In genomic region chr11:100619982-100620381, GRCm38 (mm10) we compare ENCODE assay signal across 8 mouse cellular contexts. TPM values are rescaled to one million over a fixed set of nuclear protein-coding genes. Genes with fewer than 3 reads are reported as not detected.
DNase-seq lines count a peak whose midpoint lies in the region; ATAC-seq and TF ChIP-seq lines count a peak whose summit lies in the region.

TSS of gene Dnajc7 (minus strand) at chr11:100620168.

- H3K4me1 ChIP-seq in kidney, postnatal 0 days (replicated peaks; ENCODE audit: insufficient read depth, low read length) = peaks cover 9% of the 10 kb centered on the region; the same call in 1 of the 2 replicates
- peaks cover 16% of the 10 kb centered on the region for H3K4me1 ChIP-seq in forebrain, postnatal 0 days (ENCODE audit: insufficient read depth)
- peaks cover 48% of the 10 kb centered on the region for H3K4me1 ChIP-seq in hindbrain, embryonic 15.5 days (replicated peaks)
- H3K4me1 ChIP-seq in liver, embryonic 15.5 days (replicated peaks) = peaks cover 63% of the 10 kb centered on the region
- 0 out of 2 replicates have a peak, but pooled peaks cover 5% of the 10 kb centered on the region for H3K4me1 ChIP-seq in stomach, postnatal 0 days (replicated peaks; ENCODE audit: control insufficient read depth, insufficient read depth)

- no peak for ATAC-seq in kidney, postnatal 0 days (replicated peaks; ENCODE audit: low FRiP score, low read depth)
- ATAC-seq in activated CD4-positive, CD25-positive, alpha-beta regulatory T cell, adult 4 months = peak; percentile 2
- peak; percentile 45 for ATAC-seq in forebrain, postnatal 0 days
- no peak for ATAC-seq in hindbrain, embryonic 15.5 days (ENCODE audit: low FRiP score, low read depth)
- ATAC-seq in liver, embryonic 15.5 days (ENCODE audit: insufficient read depth) = peak; percentile 3; the same call in 1 of the 2 replicates
- ATAC-seq in stomach, postnatal 0 days (ENCODE audit: low FRiP score, low TSS enrichment) = no peak

- H3K27ac ChIP-seq in kidney, postnatal 0 days = peak within 1 kb of the TSS; percentile 93
- peak within 1 kb of the TSS; percentile 90 for H3K27ac ChIP-seq in forebrain, postnatal 0 days (ENCODE audit: low read depth, low read length)
- H3K27ac ChIP-seq in hindbrain, embryonic 15.5 days (replicated peaks) = peak within 1 kb of the TSS; percentile 92
- H3K27ac ChIP-seq in liver, embryonic 15.5 days (replicated peaks) = peak within 1 kb of the TSS; percentile 82
- H3K27ac ChIP-seq in stomach, postnatal 0 days (replicated peaks) = peak within 1 kb of the TSS; percentile 95

- no peak for DNase-seq in kidney, postnatal 0 days (ENCODE audit: low spot score)
- no peak for DNase-seq in kidney, adult 9 months
- no peak for DNase-seq in forebrain, postnatal 0 days
- no peak for DNase-seq in stomach, postnatal 0 days (ENCODE audit: low spot score)
- no peak for DNase-seq in right cerebral cortex, postnatal 25 days

- no peaks in the 10 kb centered on the region for H3K9me3 ChIP-seq in kidney, postnatal 0 days (replicated peaks; ENCODE audit: low read length)
- no peaks in the 10 kb centered on the region for H3K9me3 ChIP-seq in forebrain, postnatal 0 days (ENCODE audit: low read length)
- H3K9me3 ChIP-seq in hindbrain, embryonic 15.5 days = no peaks in the 10 kb centered on the region
- H3K9me3 ChIP-seq in liver, embryonic 15.5 days (replicated peaks) = no peaks in the 10 kb centered on the region
- H3K9me3 ChIP-seq in stomach, postnatal 0 days (ENCODE audit: control insufficient read depth, low read length) = no peaks in the 10 kb centered on the region

- TF ChIP-seq EP300 in stomach, postnatal 0 days (optimal IDR thresholded peaks at IDR 0.05) = no peak

- peak within 1 kb of the TSS; percentile 90 for H3K9ac ChIP-seq in kidney, postnatal 0 days (ENCODE audit: low read depth, low read length)
- H3K9ac ChIP-seq in forebrain, postnatal 0 days = peak within 1 kb of the TSS; percentile 82
- peak within 1 kb of the TSS; percentile 87 for H3K9ac ChIP-seq in hindbrain, embryonic 15.5 days
- H3K9ac ChIP-seq in liver, embryonic 15.5 days = peak within 1 kb of the TSS; percentile 85
- peak within 1 kb of the TSS; percentile 94 for H3K9ac ChIP-seq in stomach, postnatal 0 days (ENCODE audit: low read length)

- peak within 1 kb of the TSS; percentile 77 for H3K4me3 ChIP-seq in kidney, postnatal 0 days (replicated peaks; ENCODE audit: low read depth, low read length)
- H3K4me3 ChIP-seq in forebrain, postnatal 0 days (ENCODE audit: low read depth, low read length) = peak within 1 kb of the TSS; percentile 77
- peak within 1 kb of the TSS; percentile 88 for H3K4me3 ChIP-seq in hindbrain, embryonic 15.5 days
- peak within 1 kb of the TSS; percentile 92 for H3K4me3 ChIP-seq in liver, embryonic 15.5 days (replicated peaks)
- H3K4me3 ChIP-seq in stomach, postnatal 0 days (ENCODE audit: low read depth, low read length) = peak within 1 kb of the TSS; percentile 96

- no peaks in the 10 kb centered on the region for H3K27me3 ChIP-seq in kidney, postnatal 0 days (ENCODE audit: insufficient read depth, low read length)
- no peaks in the 10 kb centered on the region for H3K27me3 ChIP-seq in forebrain, postnatal 0 days (ENCODE audit: insufficient read depth, low read length)
- H3K27me3 ChIP-seq in hindbrain, embryonic 15.5 days = no peaks in the 10 kb centered on the region
- no peaks in the 10 kb centered on the region for H3K27me3 ChIP-seq in liver, embryonic 15.5 days
- H3K27me3 ChIP-seq in stomach, postnatal 0 days (ENCODE audit: control insufficient read depth, insufficient read depth, low read length) = no peaks in the 10 kb centered on the region

- WGBS in kidney, postnatal 0 days = under 1% methylated on average over 11 of the region's 11 CpGs
- 4% methylated on average over 11 of the region's 11 CpGs for WGBS in forebrain, postnatal 0 days
- WGBS in hindbrain, embryonic 15.5 days = under 1% methylated on average over 11 of the region's 11 CpGs
- 8% methylated on average over 11 of the region's 11 CpGs for WGBS in liver, embryonic 15.5 days (ENCODE audit: insufficient replicate concordance)
- WGBS in stomach, postnatal 0 days = 3% methylated on average over 11 of the region's 11 CpGs

- TF ChIP-seq CTCF in kidney, postnatal 0 days (IDR thresholded peaks at IDR 0.05; ENCODE audit: low read depth) = no peak
- no peak for TF ChIP-seq CTCF in forebrain, postnatal 0 days (IDR thresholded peaks at IDR 0.05; ENCODE audit: low read depth)
- TF ChIP-seq CTCF in stomach, postnatal 0 days (IDR thresholded peaks at IDR 0.05; ENCODE audit: low read depth) = no peak

- H3K4me2 ChIP-seq in kidney, postnatal 0 days (ENCODE audit: low read length) = peak within 1 kb of the TSS; percentile 87
- peak within 1 kb of the TSS; percentile 73 for H3K4me2 ChIP-seq in forebrain, postnatal 0 days (ENCODE audit: low read depth)
- H3K4me2 ChIP-seq in hindbrain, embryonic 15.5 days = peak within 1 kb of the TSS; percentile 87
- peak within 1 kb of the TSS; percentile 86 for H3K4me2 ChIP-seq in liver, embryonic 15.5 days
- peak within 1 kb of the TSS; percentile 67 for H3K4me2 ChIP-seq in stomach, postnatal 0 days (replicated peaks; ENCODE audit: low read depth)

- 0 out of 2 replicates have a peak, but pooled peaks cover 4% of the 10 kb centered on the region for H3K36me3 ChIP-seq in kidney, postnatal 0 days (ENCODE audit: insufficient read depth, low read length)
- peaks cover 6% of the 10 kb centered on the region; the same call in 1 of the 2 replicates for H3K36me3 ChIP-seq in forebrain, postnatal 0 days (ENCODE audit: insufficient read depth)
- H3K36me3 ChIP-seq in hindbrain, embryonic 15.5 days = no peaks in the 10 kb centered on the region
- peaks cover 3% of the 10 kb centered on the region; the same call in 1 of the 2 replicates for H3K36me3 ChIP-seq in liver, embryonic 15.5 days (replicated peaks)
- 0 out of 2 replicates have a peak, but pooled peaks cover 3% of the 10 kb centered on the region for H3K36me3 ChIP-seq in stomach, postnatal 0 days (ENCODE audit: control insufficient read depth, insufficient read depth, low read length)

RNA-seq across cellular contexts. Expression of gene Dnajc7, which starts in this region (rescaled TPM):
- polyA plus RNA-seq in kidney, postnatal 0 days (2015; fragmentation: Nextera tagmentation; extraction: Ambion mirVana) = 142 and 151 TPM in 2 replicates
- 100 to 1,000 TPM; 237 to 338 TPM for polyA plus RNA-seq in activated CD4-positive, CD25-positive, alpha-beta regulatory T cell, adult 4 months (2017; shearing (Covaris generic))
- 104 and 111 TPM in 2 replicates for total RNA-seq in forebrain, postnatal 0 days (2014; rRNA removed)
- 232 and 248 TPM in 2 replicates for polyA plus RNA-seq in forebrain, postnatal 0 days (2015; fragmentation: Nextera tagmentation; extraction: Ambion mirVana)
- 278 and 296 TPM in 2 replicates for polyA plus RNA-seq in hindbrain, embryonic 15.5 days (2015; fragmentation: Nextera tagmentation; extraction: Ambion mirVana)
- 61.0 and 66.8 TPM in 2 replicates for polyA plus RNA-seq in liver, embryonic 15.5 days (2015; fragmentation: Nextera tagmentation; extraction: Ambion mirVana)
- 91.9 and 96.1 TPM in 2 replicates for polyA plus RNA-seq in stomach, postnatal 0 days (2015; fragmentation: Nextera tagmentation; extraction: Ambion mirVana)

Comparison
In these comparisons a context has a peak if more than half of its experiments do, and no peak if none do; other contexts are left out.
1. ATAC-seq: peak in activated CD4-positive, CD25-positive, alpha-beta regulatory T cell, adult 4 months (single experiment), forebrain, postnatal 0 days (single experiment) and liver, embryonic 15.5 days (single experiment); none in kidney, postnatal 0 days (single experiment), hindbrain, embryonic 15.5 days (single experiment) and stomach, postnatal 0 days (single experiment).
2. Peak in every context shown above with its lines, with median percentiles within 50 percentile points of each other: H3K27ac ChIP-seq, H3K4me2 ChIP-seq, H3K4me3 ChIP-seq and H3K9ac ChIP-seq.